Mouse (Mus musculus): ENCODE results near the gene Olfr638. TPM values are rescaled to one million over a fixed set of nuclear protein-coding genes. Genes with fewer than 3 reads are reported as not detected.

Olfr638 gene
- polyA plus RNA-seq, 1 experiment, result not detected

DNA sequence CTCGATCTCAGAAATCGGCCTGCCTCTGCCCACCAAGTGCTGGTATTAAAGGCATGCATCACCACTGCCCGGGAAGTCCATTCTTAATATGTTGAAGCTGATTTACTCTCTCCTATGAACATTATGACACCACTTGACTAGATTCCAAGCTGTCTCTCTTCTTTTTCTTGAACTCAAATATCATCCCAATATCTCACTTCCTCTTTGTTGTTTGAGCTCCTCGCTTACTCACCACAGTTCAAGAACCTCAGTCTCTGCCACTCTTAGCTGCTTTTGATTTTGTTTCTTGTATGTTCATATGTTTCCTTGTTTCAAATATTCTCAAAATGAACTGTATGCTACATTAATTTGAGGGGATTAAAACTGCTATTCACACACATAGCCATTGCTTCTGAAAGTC lies 52.2 kb downstream of the Olfr638 start:
- no peaks in the 10 kb centered on the region for H3K4me1 ChIP-seq (ENCODE audit: control insufficient read depth, insufficient read depth, low read length)
- TF ChIP-seq CTCF (IDR thresholded peaks at IDR 0.05; ENCODE audit: extremely low read depth, insufficient read depth, low read length) (no peak), POLR2A (IDR thresholded peaks at IDR 0.05; ENCODE audit: extremely low read depth, insufficient read depth, low read length) (no peak)
- no peak overlapping the region for H3K4me3 ChIP-seq (ENCODE audit: insufficient read depth, low read length)
- no peak overlapping the region for H3K27ac ChIP-seq (ENCODE audit: insufficient read depth, low read length)

GRCm38 (mm10) chr7:104052566-104052965 lies 54.0 kb downstream of the Olfr638 start, which contains the start of gene Olfr642:
Gene Olfr642, minus strand, starts transcription at chr7:104052666.
- Histone ChIP-seq H3K4me1 (ENCODE audit: control insufficient read depth, insufficient read depth, low read length) (no peaks in the 10 kb centered on the region), H3K4me3 (ENCODE audit: insufficient read depth, low read length) (no peak within 1 kb of the TSS), H3K27ac (ENCODE audit: insufficient read depth, low read length) (no peak within 1 kb of the TSS)
- TF ChIP-seq POLR2A (IDR thresholded peaks at IDR 0.05; ENCODE audit: extremely low read depth, insufficient read depth, low read length), result no peak
- no peak for TF ChIP-seq CTCF (IDR thresholded peaks at IDR 0.05; ENCODE audit: extremely low read depth, insufficient read depth, low read length)

Other genes with a start within 250 kb of the Olfr638 start
- not detected in 2 replicates for gene Olfr630, start 241.4 kb upstream of the Olfr638 start, polyA plus RNA-seq (2012; rRNA removed)
- not detected in 2 replicates for gene Olfr69, start 227.2 kb upstream of the Olfr638 start, polyA plus RNA-seq (2012; rRNA removed)
- gene Olfr68, start 219.0 kb upstream of the Olfr638 start, polyA plus RNA-seq (2012; rRNA removed), result not detected in 2 replicates
- gene Olfr67, start 206.9 kb upstream of the Olfr638 start, polyA plus RNA-seq (2012; rRNA removed), result not detected in 2 replicates
- gene Hbb-bt, start 184.8 kb upstream of the Olfr638 start, polyA plus RNA-seq (2012; rRNA removed), result 56.3 and 87.5 TPM in 2 replicates
- 471 and 650 TPM in 2 replicates for gene Hbb-bs, start 170.7 kb upstream of the Olfr638 start, polyA plus RNA-seq (2012; rRNA removed)
- not detected in 2 replicates for gene Hbb-bh2, start 158.2 kb upstream of the Olfr638 start, polyA plus RNA-seq (2012; rRNA removed)
- gene Hbb-bh1, start 155.6 kb upstream of the Olfr638 start, polyA plus RNA-seq (2012; rRNA removed), result not detected in 2 replicates
- gene Hbb-y, start 145.5 kb upstream of the Olfr638 start, polyA plus RNA-seq (2012; rRNA removed), result 0.95 and 1.0 TPM in 2 replicates
- not detected in 2 replicates for gene Olfr66, start 112.5 kb upstream of the Olfr638 start, polyA plus RNA-seq (2012; rRNA removed)
- gene Olfr64, start 104.3 kb upstream of the Olfr638 start, polyA plus RNA-seq (2012; rRNA removed), result not detected in 2 replicates
- not detected in 2 replicates for gene Olfr65, start 95.3 kb upstream of the Olfr638 start, polyA plus RNA-seq (2012; rRNA removed)
- gene Olfr631, start 69.9 kb upstream of the Olfr638 start, polyA plus RNA-seq (2012; rRNA removed), result not detected in 2 replicates
- gene Olfr632, start 64.4 kb upstream of the Olfr638 start, polyA plus RNA-seq (2012; rRNA removed), result not detected in 2 replicates
- gene Olfr633, start 54.3 kb upstream of the Olfr638 start, polyA plus RNA-seq (2012; rRNA removed), result not detected in 2 replicates
- not detected in 2 replicates for gene Olfr635, start 27.6 kb upstream of the Olfr638 start, polyA plus RNA-seq (2012; rRNA removed)
- not detected in 2 replicates for gene Olfr639, start 18.6 kb downstream of the Olfr638 start, polyA plus RNA-seq (2012; rRNA removed)
- gene Olfr640, start 26.8 kb downstream of the Olfr638 start, polyA plus RNA-seq (2012; rRNA removed), result not detected in 2 replicates
- not detected in 2 replicates for gene Olfr641, start 36.7 kb downstream of the Olfr638 start, polyA plus RNA-seq (2012; rRNA removed)
- not detected in 2 replicates for gene Olfr642, start 53.9 kb downstream of the Olfr638 start, polyA plus RNA-seq (2012; rRNA removed)
- gene 4930516K23Rik, start 62.7 kb downstream of the Olfr638 start, polyA plus RNA-seq (2012; rRNA removed), result not detected in 2 replicates
- not detected in 2 replicates for gene Olfr644, start 73.1 kb downstream of the Olfr638 start, polyA plus RNA-seq (2012; rRNA removed)
- gene Olfr645, start 86.7 kb downstream of the Olfr638 start, polyA plus RNA-seq (2012; rRNA removed), result not detected in 2 replicates
- not detected in 2 replicates for gene Olfr646, start 106.1 kb downstream of the Olfr638 start, polyA plus RNA-seq (2012; rRNA removed)
- not detected in 2 replicates for gene Ubqln5, start 131.1 kb downstream of the Olfr638 start, polyA plus RNA-seq (2012; rRNA removed)
- gene Olfr643, start 138.7 kb downstream of the Olfr638 start, polyA plus RNA-seq (2012; rRNA removed), result not detected in 2 replicates
- gene Ubqln3, start 144.5 kb downstream of the Olfr638 start, polyA plus RNA-seq (2012; rRNA removed), result not detected in 2 replicates
- not detected in 2 replicates for gene Ubqlnl, start 151.8 kb downstream of the Olfr638 start, polyA plus RNA-seq (2012; rRNA removed)
- gene Olfm5, start 166.1 kb downstream of the Olfr638 start, polyA plus RNA-seq (2012; rRNA removed), result 0.04 TPM in 1 of 2 replicates, not detected in the other
- 0.15 and 0.19 TPM in 2 replicates for gene Olfr648, start 184.6 kb downstream of the Olfr638 start, polyA plus RNA-seq (2012; rRNA removed)
- not detected in 2 replicates for gene Olfr649, start 197.2 kb downstream of the Olfr638 start, polyA plus RNA-seq (2012; rRNA removed)
- 0.38 and 0.57 TPM in 2 replicates for gene Trim6, start 220.0 kb downstream of the Olfr638 start, polyA plus RNA-seq (2012; rRNA removed)
- gene Trim34a, start 245.7 kb downstream of the Olfr638 start, polyA plus RNA-seq (2012; rRNA removed), result 2.8 and 3.4 TPM in 2 replicates

Data from cortical plate, adult 2 months (tissue).